Mouse (Mus musculus) myocyte (in vitro differentiated cells): ENCODE measurements around the gene Dda1. TPM values are rescaled to one million over a fixed set of nuclear protein-coding genes. Genes with fewer than 3 reads are reported as not detected.

Source experiments
- H3K27me3 ChIP-seq: one replicate; pipeline ENCODE4 v1.6.1; 2011; ENCODE audit not compliant: control insufficient read depth, insufficient read depth, insufficient read length
- H3K36me3 ChIP-seq: one replicate; pipeline ENCODE4 v1.6.1; 2011; ENCODE audit not compliant: control insufficient read depth, insufficient read depth
- H3K4me2 ChIP-seq: one replicate; pipeline ENCODE4 v1.6.1; 2011; ENCODE audit warnings: low read depth, control low read depth
- H3K4me3 ChIP-seq: one replicate; pipeline ENCODE4 v1.5.1; 2011; ENCODE audit warnings: mild to moderate bottlenecking, control low read depth, moderate library complexity
- H3K79me2 ChIP-seq: one replicate; pipeline ENCODE4 v1.6.1; 2011; ENCODE audit not compliant: control insufficient read depth, insufficient read depth
- H3ac ChIP-seq: one replicate; pipeline ENCODE4 v1.6.1; 2011; ENCODE audit not compliant: control insufficient read depth, insufficient read length
- CEBPB ChIP-seq: IDR thresholded peaks from 2 replicates; pipeline ENCODE4 v1.6.1; 2011; ENCODE audit warnings: mild to moderate bottlenecking, moderate library complexity; ENCODE audit not compliant: poor library complexity, insufficient read depth, severe bottlenecking
- E2F4 ChIP-seq: IDR thresholded peaks from one replicate; pipeline ENCODE4 v1.6.1; 2011; ENCODE audit warnings: mild to moderate bottlenecking, control low read depth, moderate library complexity; ENCODE audit not compliant: insufficient read depth
- MAX ChIP-seq: IDR thresholded peaks from one replicate; pipeline ENCODE4 v1.6.1; 2011; ENCODE audit warnings: low read depth, mild to moderate bottlenecking, control low read depth
- MYOD1 ChIP-seq, 3 experiments: IDR thresholded peaks; one replicate each; pipeline ENCODE4 v1.6.1; 2011; ENCODE audit warnings: control low read depth in 2 of 3, low read depth in 2 of 3, mild to moderate bottlenecking in 2 of 3, moderate library complexity in 1 of 3; ENCODE audit not compliant: insufficient read length in 2 of 3, control insufficient read depth in 1 of 3
- MYOG ChIP-seq, 3 experiments: IDR thresholded peaks; one replicate each; pipeline ENCODE4 v1.6.1; 2011; ENCODE audit warnings: control low read depth in 2 of 3, low read depth in 2 of 3, mild to moderate bottlenecking in 2 of 3; ENCODE audit not compliant: insufficient read length in 2 of 3, control insufficient read depth in 1 of 3, insufficient read depth in 1 of 3
- POLR2A ChIP-seq: IDR thresholded peaks from one replicate; pipeline ENCODE4 v1.6.1; 2011; ENCODE audit warnings: low read depth, mild to moderate bottlenecking, control low read depth, moderate library complexity; ENCODE audit not compliant: insufficient read length
- POLR2AphosphoS2 ChIP-seq: IDR thresholded peaks from one replicate; pipeline ENCODE4 v1.6.1; 2011; ENCODE audit warnings: low read depth, control low read depth; ENCODE audit not compliant: insufficient read length
- REST ChIP-seq: IDR thresholded peaks from one replicate; pipeline ENCODE4 v1.6.1; 2011; ENCODE audit warnings: mild to moderate bottlenecking, control low read depth, moderate library complexity; ENCODE audit not compliant: insufficient read depth, insufficient read length
- SRF ChIP-seq: IDR thresholded peaks from one replicate; pipeline ENCODE4 v1.6.1; 2011; ENCODE audit warnings: low read depth; ENCODE audit not compliant: control insufficient read depth, insufficient read length
- TCF12 ChIP-seq: IDR thresholded peaks from one replicate; pipeline ENCODE4 v1.6.1; 2011; ENCODE audit warnings: mild to moderate bottlenecking, control low read depth; ENCODE audit not compliant: poor library complexity, insufficient read depth, severe bottlenecking
- TCF3 ChIP-seq: IDR thresholded peaks from one replicate; pipeline ENCODE4 v1.6.1; 2011; ENCODE audit warnings: low read depth, control low read depth; ENCODE audit not compliant: insufficient read length
- USF1 ChIP-seq: IDR thresholded peaks from one replicate; pipeline ENCODE4 v1.6.1; 2011; ENCODE audit warnings: low read depth, mild to moderate bottlenecking, control low read depth, moderate library complexity
- polyA plus RNA-seq: library from polyadenylated mRNA; unstranded; fragments of >200 nt; fragmentation: generic; extraction: Trizol; gene quantifications from one replicate; pipeline ENCODE4 v1.2.1, GENCODE M21; 2012; ENCODE audit warnings: missing spikeins

Gene Dda1
- polyA plus RNA-seq, 1 experiment = 117 TPM

- Histone ChIP-seq H3K4me2 (no peak overlapping the region), H3K36me3 (no peaks in the 10 kb centered on the region), H3K27me3 (no peaks in the 10 kb centered on the region), H3K79me2 (no peaks in the 10 kb centered on the region), H3K4me3 (no peak overlapping the region), H3ac (no peak overlapping the region)
- no peak for TF ChIP-seq REST
- peak in 1 of 3 experiments; percentile 55 for TF ChIP-seq MYOG (IDR thresholded peaks at IDR 0.05; ENCODE audit: control insufficient read depth in 1 of 3, insufficient read depth in 1 of 3, insufficient read length in 2 of 3, low read depth in 2 of 3)
- TF ChIP-seq TCF3 = no peak
- peak; percentile 76 for TF ChIP-seq TCF12
- no peak for TF ChIP-seq USF1
- no peak for TF ChIP-seq E2F4
- no peak for TF ChIP-seq POLR2A
- no peak for TF ChIP-seq POLR2AphosphoS2
- TF ChIP-seq CEBPB = no peak
- no peak for TF ChIP-seq SRF
- TF ChIP-seq MAX = no peak
- peak; percentile 41 to 75 (median 52) for TF ChIP-seq MYOD1 (IDR thresholded peaks at IDR 0.05; ENCODE audit: control insufficient read depth in 1 of 3, insufficient read length in 2 of 3, low read depth in 2 of 3)
Observed at GRCm38 (mm10) chr8:71445096-71445495, 23.9 kb upstream of the Dda1 start.

GRCm38 (mm10) chr8:71451337-71451736 is 17.7 kb upstream of the Dda1 start:
- Histone ChIP-seq H3K4me2 (no peak overlapping the region), H3K79me2 (no peaks in the 10 kb centered on the region), H3K4me3 (no peak overlapping the region), H3ac (no peak overlapping the region), H3K27me3 (no peaks in the 10 kb centered on the region), H3K36me3 (no peaks in the 10 kb centered on the region)
- TF ChIP-seq CEBPB (no peak), MAX (no peak), REST (no peak), POLR2A (no peak), MYOG (IDR thresholded peaks at IDR 0.05; ENCODE audit: control insufficient read depth in 1 of 3, insufficient read depth in 1 of 3, insufficient read length in 2 of 3, low read depth in 2 of 3) (no peak), SRF (no peak), E2F4 (no peak), USF1 (no peak), TCF3 (no peak), TCF12 (no peak), MYOD1 (IDR thresholded peaks at IDR 0.05; ENCODE audit: control insufficient read depth in 1 of 3, insufficient read length in 2 of 3, low read depth in 2 of 3) (no peak), POLR2AphosphoS2 (no peak)

GRCm38 (mm10) chr8:71451777-71452176 is 17.2 kb upstream of the Dda1 start:
- Histone ChIP-seq H3K36me3 (no peaks in the 10 kb centered on the region), H3ac (no peak overlapping the region), H3K79me2 (no peaks in the 10 kb centered on the region), H3K4me2 (no peak overlapping the region), H3K4me3 (no peak overlapping the region), H3K27me3 (no peaks in the 10 kb centered on the region)
- no peak for TF ChIP-seq TCF12
- no peak for TF ChIP-seq TCF3
- TF ChIP-seq SRF = no peak
- no peak for TF ChIP-seq REST
- TF ChIP-seq MYOD1 (IDR thresholded peaks at IDR 0.05; ENCODE audit: control insufficient read depth in 1 of 3, insufficient read length in 2 of 3, low read depth in 2 of 3) = no peak
- TF ChIP-seq MYOG (IDR thresholded peaks at IDR 0.05; ENCODE audit: control insufficient read depth in 1 of 3, insufficient read depth in 1 of 3, insufficient read length in 2 of 3, low read depth in 2 of 3) = no peak
- TF ChIP-seq USF1 = no peak

- no peak overlapping the region for H3ac ChIP-seq
- H3K79me2 ChIP-seq = no peaks in the 10 kb centered on the region
- no peak for TF ChIP-seq POLR2A
- peak in 2 of 3 experiments; percentile 98 to 99 for TF ChIP-seq MYOD1 (IDR thresholded peaks at IDR 0.05; ENCODE audit: control insufficient read depth in 1 of 3, insufficient read length in 2 of 3, low read depth in 2 of 3)
- peak; percentile 60 to 87 (median 73) for TF ChIP-seq MYOG (IDR thresholded peaks at IDR 0.05; ENCODE audit: control insufficient read depth in 1 of 3, insufficient read depth in 1 of 3, insufficient read length in 2 of 3, low read depth in 2 of 3)
- no peak for TF ChIP-seq SRF
- no peak for TF ChIP-seq POLR2AphosphoS2
- no peak for TF ChIP-seq MAX
- peak; percentile 87 for TF ChIP-seq TCF3
- TF ChIP-seq USF1 = no peak
- peak; percentile 61 for TF ChIP-seq TCF12
- no peak for TF ChIP-seq CEBPB
- no peak overlapping the region for H3K4me2 ChIP-seq
- no peak overlapping the region for H3K4me3 ChIP-seq
- H3K27me3 ChIP-seq = no peaks in the 10 kb centered on the region
- H3K36me3 ChIP-seq = no peaks in the 10 kb centered on the region
Observed at GRCm38 (mm10) chr8:71452669-71453068, 16.3 kb upstream of the Dda1 start.

- H3K27me3 ChIP-seq = no peaks in the 10 kb centered on the region
- H3ac ChIP-seq = no peak overlapping the region
- no peak overlapping the region for H3K4me2 ChIP-seq
- H3K79me2 ChIP-seq = no peaks in the 10 kb centered on the region
- TF ChIP-seq REST = no peak
- TF ChIP-seq POLR2AphosphoS2 = no peak
- H3K36me3 ChIP-seq = no peaks in the 10 kb centered on the region
- no peak overlapping the region for H3K4me3 ChIP-seq
Observed at GRCm38 (mm10) chr8:71454668-71455067, 14.3 kb upstream of the Dda1 start.
